In genomic region chr2:132129980-132130379, GRCm38 (mm10) we compare ENCODE assay signal across 24 mouse cellular contexts. TPM values are rescaled to one million over a fixed set of nuclear protein-coding genes. Genes with fewer than 3 reads are reported as not detected.
DNase-seq lines count a peak whose midpoint lies in the region; ATAC-seq and TF ChIP-seq lines count a peak whose summit lies in the region.
"Had no signal": no experiment of that assay in that cellular context is flagged by ENCODE, and none has a peak within 500 bp of the region (broad histone marks: within the 10 kb centered on the region; RNA-seq: fewer than 3 reads in every experiment).

No protein-coding gene starts in this region.

- peaks cover 29% of the 10 kb centered on the region; the same call in 1 of the 2 replicates for H3K79me2 ChIP-seq in liver, adult 2 months (ENCODE audit: control insufficient read depth, insufficient read depth, low read length)

- H3K27ac ChIP-seq in liver, adult 2 months (replicated peaks; ENCODE audit: insufficient read depth, low read depth, low read length) = 0 out of 2 replicates have a peak overlapping the region, but pooled peaks have one; percentile 40
- no peak overlapping the region for H3K27ac ChIP-seq in liver, postnatal 0 days (ENCODE audit: low read depth)
- H3K27ac ChIP-seq: embryonic facial prominence, embryonic 13.5 days; embryonic facial prominence, embryonic 15.5 days; forebrain, embryonic 10.5 days; forebrain, embryonic 12.5 days had no signal

- no peaks in the 10 kb centered on the region for H3K36me3 ChIP-seq in liver, adult 2 months (ENCODE audit: control insufficient read depth, insufficient read depth, low read length)
- H3K36me3 ChIP-seq in liver, postnatal 0 days (replicated peaks; ENCODE audit: insufficient read depth, low read length) = no peaks in the 10 kb centered on the region
- H3K36me3 ChIP-seq: embryonic facial prominence, embryonic 13.5 days; embryonic facial prominence, embryonic 15.5 days; forebrain, embryonic 10.5 days; forebrain, embryonic 12.5 days; G1E had no signal

- no peak for DNase-seq in liver, adult 2 months (ENCODE audit: extremely low read depth, low read depth, low spot score)
- DNase-seq in liver, postnatal 0 days = no peak
- DNase-seq in lung, postnatal 36 days = peak; percentile 64
- DNase-seq in lung, postnatal 14 days = no peak
- no peak for DNase-seq in cerebellum, adult 9-10 months
- DNase-seq: adrenal gland, adult 8-10 months; adrenal gland, postnatal 14 days; adrenal gland, postnatal 36 days; cerebellum, adult 11-12 months; cerebellum, adult 2 months; cerebellum, adult 9-11 months; cerebellum, postnatal 14 days; cerebellum, postnatal 36 days; embryo, embryonic 11 days had no signal

- no peak overlapping the region for H3K9ac ChIP-seq in liver, adult 2 months (ENCODE audit: low read depth, low read length)
- no peak overlapping the region for H3K9ac ChIP-seq in liver, postnatal 0 days (replicated peaks)
- H3K9ac ChIP-seq: embryonic facial prominence, embryonic 13.5 days; embryonic facial prominence, embryonic 15.5 days; forebrain, embryonic 12.5 days had no signal

- no peak for TF ChIP-seq POLR2A in liver, adult 2 months (IDR thresholded peaks at IDR 0.05; ENCODE audit: extremely low read depth, insufficient read depth, low read length)

- 97% methylated on average over 7 of the region's 7 CpGs for WGBS in liver, adult 2 months
- 86% methylated on average over 7 of the region's 7 CpGs for WGBS in liver, postnatal 0 days (ENCODE audit: insufficient replicate concordance)

- H3K4me1 ChIP-seq in liver, adult 2 months (ENCODE audit: control insufficient read depth, insufficient read depth, low read length) = peaks cover 20% of the 10 kb centered on the region
- no peaks in the 10 kb centered on the region for H3K4me1 ChIP-seq in liver, postnatal 0 days (ENCODE audit: insufficient read depth)

- no peaks in the 10 kb centered on the region for H3K27me3 ChIP-seq in liver, adult 2 months (ENCODE audit: control insufficient read depth, insufficient read depth, low read length)
- no peaks in the 10 kb centered on the region for H3K27me3 ChIP-seq in liver, postnatal 0 days (ENCODE audit: insufficient read depth, low read length)
- H3K27me3 ChIP-seq: embryonic facial prominence, embryonic 13.5 days; embryonic facial prominence, embryonic 15.5 days; forebrain, embryonic 12.5 days; Patski had no signal

- no peak overlapping the region for H3K4me3 ChIP-seq in liver, adult 2 months (ENCODE audit: insufficient read depth, low read depth, low read length)
- no peak overlapping the region for H3K4me3 ChIP-seq in liver, postnatal 0 days (ENCODE audit: low read depth, low read length)
- H3K4me3 ChIP-seq: embryonic facial prominence, embryonic 13.5 days; embryonic facial prominence, embryonic 15.5 days; erythroblast, embryonic 14.5 days; forebrain, embryonic 10.5 days; forebrain, embryonic 12.5 days had no signal

- no peak overlapping the region for H3K4me2 ChIP-seq in liver, postnatal 0 days (ENCODE audit: low read depth, low read length)
- H3K4me2 ChIP-seq: embryonic facial prominence, embryonic 13.5 days; embryonic facial prominence, embryonic 15.5 days; forebrain, embryonic 12.5 days had no signal

- TF ChIP-seq CTCF in liver, adult 2 months (IDR thresholded peaks at IDR 0.05; ENCODE audit: low read depth, low read length) = no peak
- TF ChIP-seq CTCF in liver, postnatal 0 days (IDR thresholded peaks at IDR 0.05; ENCODE audit: low read depth) = no peak

- H3K9me3 ChIP-seq in liver, postnatal 0 days (ENCODE audit: low read length) = no peaks in the 10 kb centered on the region
- H3K9me3 ChIP-seq: embryonic facial prominence, embryonic 13.5 days; embryonic facial prominence, embryonic 15.5 days; forebrain, embryonic 10.5 days; forebrain, embryonic 12.5 days; G1E had no signal

- no peak for ATAC-seq in liver, postnatal 0 days
- ATAC-seq: activated CD4-positive, CD25-positive, alpha-beta regulatory T cell, adult 4 months; forebrain, embryonic 14.5 days; forebrain, embryonic 16.5 days; Patski had no signal

- TF ChIP-seq EP300 in liver, postnatal 0 days (IDR thresholded peaks at IDR 0.05; ENCODE audit: low read depth) = no peak

RNA-seq across cellular contexts. Expression of gene Slc23a2, which starts 14.9 kb away (rescaled TPM):
- total RNA-seq in liver, adult 2 months (2014; rRNA removed) = 14.8 and 20.5 TPM in 2 replicates
- 7.0 and 12.7 TPM in 2 replicates for polyA plus RNA-seq in liver, adult 2 months (2012; rRNA removed)
- 9.1 and 10.3 TPM in 2 replicates for polyA plus RNA-seq in liver, postnatal 0 days (2015; fragmentation: Nextera tagmentation; extraction: Ambion mirVana)
- polyA plus RNA-seq: erythroblast, embryonic 14.5 days had no signal
